Mouse (Mus musculus) cerebellum, adult 9-10 months (tissue): ENCODE results near the gene Esr2.
"Not testable (repeated sequence)": the region's sequence is repeated elsewhere in the genome, so short reads cannot be mapped to it uniquely, and the experiment has no call there.

Experiments
- DNase-seq: peaks from one replicate; pipeline ENCODE4 v3.0.0; 2022

The Esr2 gene

GRCm38 (mm10) chr12:76177000-76177863 is at the start of gene Esr2:
Esr2 (minus strand) TSS chr12:76177259.
- DNase-seq, result no peak

- DNase-seq, result not testable (repeated sequence)
Observed at GRCm38 (mm10) chr12:76222104-76222503, 45.0 kb upstream of the Esr2 start.

- DNase-seq, result no peak
Observed at GRCm38 (mm10) chr12:76216716-76217115, 39.7 kb upstream of the Esr2 start.

- no peak for DNase-seq
Observed at GRCm38 (mm10) chr12:76215121-76215520, 38.1 kb upstream of the Esr2 start.

GRCm38 (mm10) chr12:76209429-76209974 is 32.4 kb upstream of the Esr2 start:
- no peak for DNase-seq

- no peak for DNase-seq
Observed at GRCm38 (mm10) chr12:76200326-76200725, 23.3 kb upstream of the Esr2 start.

GRCm38 (mm10) chr12:76197071-76197470 is 20.0 kb upstream of the Esr2 start:
- no peak for DNase-seq

- DNase-seq, result peak; percentile 88
Observed at GRCm38 (mm10) chr12:76196709-76197054, 19.6 kb upstream of the Esr2 start.

- peak; percentile 84 for DNase-seq
Observed at GRCm38 (mm10) chr12:76195912-76196708, 19.1 kb upstream of the Esr2 start.

GRCm38 (mm10) chr12:76194526-76194925 is 17.5 kb upstream of the Esr2 start:
- DNase-seq, result no peak

- DNase-seq, result peak; percentile 63
Observed at GRCm38 (mm10) chr12:76190940-76191339, 13.9 kb upstream of the Esr2 start.

GRCm38 (mm10) chr12:76187849-76188248 is 10.8 kb upstream of the Esr2 start:
- no peak for DNase-seq

- DNase-seq, result no peak
Observed at GRCm38 (mm10) chr12:76186473-76186872, 9.4 kb upstream of the Esr2 start.

GRCm38 (mm10) chr12:76185167-76185816 is 8.2 kb upstream of the Esr2 start:
- DNase-seq, result no peak

- DNase-seq, result no peak
Observed at GRCm38 (mm10) chr12:76184271-76184670, 7.2 kb upstream of the Esr2 start.

- DNase-seq, result no peak
Observed at GRCm38 (mm10) chr12:76182831-76183230, 5.8 kb upstream of the Esr2 start.

GRCm38 (mm10) chr12:76181471-76181870 is 4.4 kb upstream of the Esr2 start:
- DNase-seq, result no peak

- DNase-seq, result no peak
Observed at GRCm38 (mm10) chr12:76180442-76180841, 3.4 kb upstream of the Esr2 start.

GRCm38 (mm10) chr12:76179527-76179926 is 2.5 kb upstream of the Esr2 start:
- no peak for DNase-seq

GRCm38 (mm10) chr12:76179051-76179450 is 2.0 kb upstream of the Esr2 start:
- DNase-seq, result no peak

GRCm38 (mm10) chr12:76177864-76178518 is 932 bp upstream of the Esr2 start:
- peak; percentile 79 for DNase-seq

- DNase-seq, result no peak
Observed at GRCm38 (mm10) chr12:76165641-76166040, 11.4 kb downstream of the Esr2 start.

GRCm38 (mm10) chr12:76152389-76152788 is 24.7 kb downstream of the Esr2 start:
- DNase-seq, result not testable (repeated sequence)
